Mouse (Mus musculus) MEL (cell line): ENCODE measurements around the gene Gm11011. TPM values are rescaled to one million over a fixed set of nuclear protein-coding genes. Genes with fewer than 3 reads are reported as not detected.

Source experiments
- DNase-seq: peaks from one replicate; pipeline ENCODE4 v3.0.0; 2011; ENCODE audit warnings: low read depth, low spot score
- H3K27ac ChIP-seq: 2 replicates; pipeline ENCODE4 v1.5.1; 2012; ENCODE audit warnings: low read depth, mild to moderate bottlenecking, control low read depth, low read length, moderate library complexity; ENCODE audit not compliant: control insufficient read depth
- H3K27me3 ChIP-seq, 2 experiments: fragments of 150-350 bp in 1 of 2; sonication (generic) in 1 of 2; 2 replicates each; pipeline ENCODE4 v1.6.1; 2012; ENCODE audit warnings: low read length in 2 of 2, mild to moderate bottlenecking in 2 of 2, improper control_type of control experiment in 1 of 2, moderate library complexity in 1 of 2; ENCODE audit not compliant: insufficient read depth in 2 of 2, control insufficient read depth in 1 of 2
- H3K36me3 ChIP-seq, 2 experiments: 2 replicates each; pipeline ENCODE4 v1.6.1; 2012 to 2014; ENCODE audit warnings: low read length in 2 of 2, improper control_type of control experiment in 1 of 2, inconsistent platforms in 1 of 2, mild to moderate bottlenecking in 1 of 2; ENCODE audit not compliant: insufficient read depth in 2 of 2, control insufficient read depth in 1 of 2
- H3K4me1 ChIP-seq, 2 experiments: fragments of 150-350 bp in 1 of 2; sonication (generic) in 1 of 2; 2 replicates each; pipeline ENCODE4 v1.6.1; 2012; ENCODE audit warnings: low read length in 2 of 2, improper control_type of control experiment in 1 of 2, mild to moderate bottlenecking in 1 of 2; ENCODE audit not compliant: insufficient read depth in 2 of 2, control insufficient read depth in 1 of 2
- H3K4me3 ChIP-seq, 2 experiments: fragments of 150-350 bp in 1 of 2; sonication (generic) in 1 of 2; 2 replicates each; pipeline ENCODE4 v1.5.1; 2012; ENCODE audit warnings: low read depth in 2 of 2, low read length in 2 of 2, mild to moderate bottlenecking in 2 of 2, moderate library complexity in 2 of 2, control low read depth in 1 of 2, improper control_type of control experiment in 1 of 2; ENCODE audit not compliant: control insufficient read depth in 1 of 2, insufficient read depth in 1 of 2
- H3K79me2 ChIP-seq: 2 replicates; pipeline ENCODE4 v1.6.1; 2012; ENCODE audit warnings: mild to moderate bottlenecking, low read length, moderate library complexity; ENCODE audit not compliant: control insufficient read depth, poor library complexity, insufficient read depth
- H3K9ac ChIP-seq: 2 replicates; pipeline ENCODE4 v1.6.1; 2012; ENCODE audit warnings: low read depth, mild to moderate bottlenecking, control low read depth, low read length, moderate library complexity; ENCODE audit not compliant: control insufficient read depth, poor library complexity, severe bottlenecking
- H3K9me3 ChIP-seq: fragments of 150-350 bp; sonication (generic); replicated peaks from 2 replicates; pipeline ENCODE4 v1.6.1; 2012; ENCODE audit warnings: mild to moderate bottlenecking, low read length, improper control_type of control experiment, moderate library complexity; ENCODE audit not compliant: insufficient read depth
- CHD1 ChIP-seq: IDR thresholded peaks from 2 replicates; pipeline ENCODE4 v1.6.1; 2012; ENCODE audit warnings: low read depth, mild to moderate bottlenecking, inconsistent platforms, low read length, improper control_type of control experiment
- E2F4 ChIP-seq: IDR thresholded peaks from 2 replicates; pipeline ENCODE4 v1.6.1; 2011; ENCODE audit warnings: low read depth, low read length, improper control_type of control experiment, borderline replicate concordance
- EP300 ChIP-seq, 2 experiments: IDR thresholded peaks; 2 replicates each; pipeline ENCODE4 v1.6.1; 2011; ENCODE audit warnings: improper control_type of control experiment in 2 of 2, low read length in 2 of 2, low read depth in 1 of 2, mild to moderate bottlenecking in 1 of 2
- GATA1 ChIP-seq: IDR thresholded peaks from 2 replicates; pipeline ENCODE4 v1.6.1; 2011; ENCODE audit warnings: low read depth, low read length, improper control_type of control experiment
- HCFC1 ChIP-seq: IDR thresholded peaks from 2 replicates; pipeline ENCODE4 v1.6.1; 2012; ENCODE audit warnings: low read depth, mild to moderate bottlenecking, inconsistent platforms, low read length, improper control_type of control experiment, moderate library complexity
- JUND ChIP-seq: IDR thresholded peaks from 2 replicates; pipeline ENCODE4 v1.6.1; 2011; ENCODE audit warnings: low read depth, mild to moderate bottlenecking, improper control_type of control experiment, low read length
- KAT2A ChIP-seq: conservative IDR thresholded peaks from 2 replicates; pipeline ENCODE4 v1.6.1; 2012; ENCODE audit warnings: low read depth, low read length, improper control_type of control experiment, inconsistent platforms
- MYC ChIP-seq: IDR thresholded peaks from 2 replicates; pipeline ENCODE4 v1.6.1; 2011; ENCODE audit warnings: low read depth, mild to moderate bottlenecking, low read length, improper control_type of control experiment, moderate library complexity
- NELFE ChIP-seq: IDR thresholded peaks from 2 replicates; pipeline ENCODE4 v1.6.1; 2011; ENCODE audit warnings: low read depth, low read length, improper control_type of control experiment
- RCOR1 ChIP-seq: IDR thresholded peaks from 2 replicates; pipeline ENCODE4 v1.6.1; 2012; ENCODE audit warnings: low read depth, mild to moderate bottlenecking, inconsistent platforms, low read length, improper control_type of control experiment
- TAL1 ChIP-seq: IDR thresholded peaks from 2 replicates; pipeline ENCODE4 v1.6.1; 2012; ENCODE audit warnings: mild to moderate bottlenecking, inconsistent platforms, low read length, moderate library complexity, mixed read lengths
- TBP ChIP-seq: IDR thresholded peaks from 2 replicates; pipeline ENCODE4 v1.8.0; 2011; ENCODE audit warnings: low read depth, low read length, improper control_type of control experiment
- UBTF ChIP-seq: IDR thresholded peaks from 2 replicates; pipeline ENCODE4 v1.6.1; 2012; ENCODE audit warnings: low read depth, mild to moderate bottlenecking, inconsistent platforms, low read length, improper control_type of control experiment, moderate library complexity, borderline replicate concordance; ENCODE audit not compliant: insufficient read depth
- USF2 ChIP-seq, 2 experiments: IDR thresholded peaks; 2 replicates each; pipeline ENCODE4 v1.6.1; 2011 to 2012; ENCODE audit warnings: improper control_type of control experiment in 2 of 2, low read length in 2 of 2, borderline replicate concordance in 1 of 2, inconsistent platforms in 1 of 2, low read depth in 1 of 2, mild to moderate bottlenecking in 1 of 2; ENCODE audit not compliant: insufficient read depth in 1 of 2
- ZC3H11A ChIP-seq: IDR thresholded peaks from 2 replicates; pipeline ENCODE4 v1.6.1; 2012; ENCODE audit warnings: low read depth, mild to moderate bottlenecking, inconsistent platforms, low read length, improper control_type of control experiment
- polyA plus RNA-seq, 2 experiments: library from polyadenylated mRNA; stranded (reverse) in 1 of 2; unstranded in 1 of 2; fragments of >175 nt in 1 of 2; fragments of >200 nt in 1 of 2; gene quantifications; 2 replicates each; pipeline versions ENCODE4 v1.2.1 to v1.2.4; 2012; ENCODE audit warnings: low replicate concordance in 2 of 2, low read depth in 1 of 2; ENCODE audit not compliant: insufficient read length in 2 of 2, insufficient read depth in 1 of 2, missing spikeins in 1 of 2
- total RNA-seq: library from RNA; depleted of rRNA; stranded (reverse); fragments of 300-350 nt; gene quantifications from 2 replicates; pipeline ENCODE4 v1.2.3, GENCODE M21; 2012

Gm11011 gene
- total and polyA plus RNA-seq, 3 experiments = not detected

DNA sequence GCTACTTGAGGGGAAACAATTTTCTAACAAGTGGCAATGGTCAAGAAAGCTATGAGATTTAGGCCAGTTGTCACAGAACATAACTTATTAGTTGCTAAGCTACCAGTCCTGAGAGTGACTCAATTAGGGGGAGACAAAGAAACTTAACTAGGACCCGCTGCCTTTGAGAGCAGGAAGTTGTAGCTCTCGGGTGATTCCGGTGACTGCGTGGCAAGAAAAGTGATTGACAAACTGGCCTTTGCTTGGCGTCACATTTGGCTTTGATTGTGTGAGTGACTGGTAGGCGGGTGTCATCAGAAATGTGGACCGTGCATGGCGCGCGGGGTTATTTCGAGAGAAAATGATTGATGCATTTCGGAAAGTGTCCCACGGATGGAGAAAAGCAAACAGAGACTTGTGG, 22.4 kb upstream of the Gm11011 start:
- DNase-seq = no peak
- H3K9me3 ChIP-seq = no peaks in the 10 kb centered on the region
- H3K79me2 ChIP-seq = no peaks in the 10 kb centered on the region
- no peak overlapping the region for H3K27ac ChIP-seq
- no peak overlapping the region for H3K4me3 ChIP-seq
- no peak overlapping the region for H3K9ac ChIP-seq
- TF ChIP-seq JUND (no peak), ZC3H11A (no peak), KAT2A (no peak), E2F4 (no peak), MYC (no peak), RCOR1 (no peak), USF2 (IDR thresholded peaks at IDR 0.05; ENCODE audit: borderline replicate concordance in 1 of 2, insufficient read depth in 1 of 2, low read depth in 1 of 2, low read length in 2 of 2) (no peak), TBP (no peak)
- H3K27me3 ChIP-seq = no peaks in the 10 kb centered on the region
- H3K36me3 ChIP-seq = no peaks in the 10 kb centered on the region
- no peaks in the 10 kb centered on the region for H3K4me1 ChIP-seq

GRCm38 (mm10) chr2:169607787-169608186, 20.2 kb upstream of the Gm11011 start:
- Histone ChIP-seq H3K27me3 (no peaks in the 10 kb centered on the region), H3K4me3 (no peak overlapping the region), H3K9ac (no peak overlapping the region), H3K27ac (no peak overlapping the region), H3K4me1 (no peaks in the 10 kb centered on the region), H3K79me2 (no peaks in the 10 kb centered on the region), H3K36me3 (no peaks in the 10 kb centered on the region), H3K9me3 (no peaks in the 10 kb centered on the region)
- no peak for DNase-seq
- TF ChIP-seq KAT2A (no peak), CHD1 (no peak), TAL1 (no peak), HCFC1 (no peak), RCOR1 (no peak), GATA1 (no peak), EP300 (IDR thresholded peaks at IDR 0.05; ENCODE audit: low read depth in 1 of 2, low read length in 2 of 2) (no peak), UBTF (no peak), NELFE (no peak)
